ENCODE assay signal across 8 mouse cellular contexts in the genomic region with DNA sequence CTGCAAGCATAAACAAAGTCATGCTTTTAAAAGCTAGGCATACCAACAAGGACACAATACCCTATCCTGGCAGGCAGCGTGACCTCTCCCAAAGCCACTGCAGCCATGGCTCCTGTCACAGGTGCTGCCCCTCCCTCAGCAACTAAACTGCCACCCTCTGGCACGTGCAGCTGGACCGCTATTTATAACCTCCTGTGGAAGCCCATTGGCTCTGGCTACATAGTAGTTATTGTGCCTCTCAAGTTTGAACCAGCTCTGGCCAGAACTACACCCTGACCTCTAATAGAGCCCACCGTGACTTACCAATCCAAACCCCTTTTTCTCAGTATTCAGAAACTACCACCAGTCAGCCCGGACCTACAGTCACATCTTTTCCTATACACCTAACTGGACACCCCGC. TPM values are rescaled to one million over a fixed set of nuclear protein-coding genes. Genes with fewer than 3 reads are reported as not detected.
DNase-seq lines count a peak whose midpoint lies in the region; ATAC-seq and TF ChIP-seq lines count a peak whose summit lies in the region.

No protein-coding gene starts in this region.

- peaks cover 5 to 15% of the 10 kb centered on the region in 2 experiments for H3K36me3 ChIP-seq in CH12.LX (replicated peaks in 1 of 2; ENCODE audit: control insufficient read depth in 1 of 2, insufficient read depth in 1 of 2, low read length in 1 of 2)
- H3K36me3 ChIP-seq in lung, postnatal 0 days (ENCODE audit: insufficient read depth, low read length) = no peaks in the 10 kb centered on the region
- H3K36me3 ChIP-seq in stomach, embryonic 15.5 days = no peaks in the 10 kb centered on the region

- H3K9me3 ChIP-seq in CH12.LX (replicated peaks; ENCODE audit: low read length) = peaks cover 3% of the 10 kb centered on the region
- no peaks in the 10 kb centered on the region for H3K9me3 ChIP-seq in lung, postnatal 0 days (ENCODE audit: low read length)
- H3K9me3 ChIP-seq in stomach, embryonic 15.5 days = no peaks in the 10 kb centered on the region

- H3K9ac ChIP-seq in CH12.LX (ENCODE audit: insufficient read depth, low read depth) = peak overlapping the region; percentile 59; the same call in 1 of the 2 replicates
- 0 out of 2 replicates have a peak overlapping the region, but pooled peaks have one; percentile 77 for H3K9ac ChIP-seq in lung, postnatal 0 days (replicated peaks; ENCODE audit: low read depth)
- H3K9ac ChIP-seq in stomach, embryonic 15.5 days = no peak overlapping the region

- no peak for TF ChIP-seq EP300 in CH12.LX (IDR thresholded peaks at IDR 0.05; ENCODE audit: low read length)
- no peak for TF ChIP-seq EP300 in lung, postnatal 0 days (IDR thresholded peaks at IDR 0.05)

- no peak for TF ChIP-seq RAD21 in CH12.LX (IDR thresholded peaks at IDR 0.05; ENCODE audit: low read depth, low read length)

- H3K79me2 ChIP-seq in CH12.LX (replicated peaks; ENCODE audit: control insufficient read depth, extremely low read depth, insufficient read depth, poor library complexity, severe bottlenecking) = 0 out of 2 replicates have a peak, but pooled peaks cover 2% of the 10 kb centered on the region

- H3K4me1 ChIP-seq in CH12.LX (ENCODE audit: control insufficient read depth in 1 of 2, insufficient read depth in 2 of 2) = peaks cover 3 to 25% of the 10 kb centered on the region in 2 experiments
- no peaks in the 10 kb centered on the region for H3K4me1 ChIP-seq in lung, postnatal 0 days (ENCODE audit: insufficient read depth, low read depth, low read length)
- peaks cover 9% of the 10 kb centered on the region; the same call in 1 of the 2 replicates for H3K4me1 ChIP-seq in stomach, embryonic 15.5 days

- no peak for ATAC-seq in lung, postnatal 0 days
- ATAC-seq in stomach, embryonic 15.5 days (ENCODE audit: insufficient read depth, low FRiP score, low read depth) = peak; percentile 16; the same call in 1 of the 2 replicates

- in situ Hi-C loops in CH12.LX (cut with MboI; ENCODE audit: low pct_ligation_motif_present, low pct_unique_long_range_greater_than_20kb, low sequenced_read_pairs) = no loop called here

- H3K4me3 ChIP-seq in CH12.LX (replicated peaks in 1 of 3; ENCODE audit: low read depth in 2 of 3, low read length in 2 of 3, poor library complexity in 1 of 3) = peak overlapping the region; percentile 76 to 82 (median 77)
- peak overlapping the region; percentile 78 for H3K4me3 ChIP-seq in lung, postnatal 0 days (ENCODE audit: low read depth, low read length)
- peak overlapping the region; percentile 88 for H3K4me3 ChIP-seq in stomach, embryonic 15.5 days (replicated peaks)

- dilution Hi-C loops in CH12.LX (cut with MboI; ENCODE audit: extremely low pct_ligation_motif_present, extremely low pct_unique_long_range_greater_than_20kb, low sequenced_read_pairs) = no loop called here

- peak; percentile 1 for DNase-seq in CH12.LX (ENCODE audit: extremely low read depth)
- DNase-seq in brain, adult 2 months (ENCODE audit: low read depth, low spot score) = peak; percentile 3
- peak; percentile 98 for DNase-seq in heart, adult 11 months
- DNase-seq in kidney, adult 11 months = peak; percentile 89
- peak; percentile 21 for DNase-seq in lung, postnatal 0 days (ENCODE audit: low spot score)
- no peak for DNase-seq in ovary, postnatal 10 days (ENCODE audit: low spot score)
- no peak for DNase-seq in layer of hippocampus, adult 9-11 months

- no peak for TF ChIP-seq CTCF in CH12.LX (conservative IDR thresholded peaks at IDR 0.05 in 1 of 2, IDR thresholded peaks at IDR 0.05 in 1 of 2; ENCODE audit: low read depth in 2 of 2, low read length in 2 of 2)
- TF ChIP-seq CTCF in lung, postnatal 0 days (IDR thresholded peaks at IDR 0.05) = no peak

- no peak overlapping the region for H3K27ac ChIP-seq in CH12.LX (ENCODE audit: insufficient read depth, low read depth)
- H3K27ac ChIP-seq in lung, postnatal 0 days (ENCODE audit: low read length) = no peak overlapping the region
- H3K27ac ChIP-seq in stomach, embryonic 15.5 days = no peak overlapping the region

- no peaks in the 10 kb centered on the region for H3K27me3 ChIP-seq in CH12.LX (replicated peaks)
- no peaks in the 10 kb centered on the region for H3K27me3 ChIP-seq in lung, postnatal 0 days (replicated peaks; ENCODE audit: insufficient read depth, low read length)
- no peaks in the 10 kb centered on the region for H3K27me3 ChIP-seq in stomach, embryonic 15.5 days (replicated peaks)

- TF ChIP-seq POLR2A in CH12.LX (IDR thresholded peaks at IDR 0.05; ENCODE audit: low read depth, low read length) = no peak

- WGBS in lung, postnatal 0 days = 5% methylated on average over 6 of the region's 6 CpGs
- WGBS in stomach, embryonic 15.5 days = 3% methylated on average over 6 of the region's 6 CpGs

- H3K4me2 ChIP-seq in CH12.LX (ENCODE audit: insufficient read depth, low read depth, poor library complexity, severe bottlenecking) = peak overlapping the region; percentile 82
- H3K4me2 ChIP-seq in lung, postnatal 0 days (replicated peaks; ENCODE audit: low read depth, low read length) = peak overlapping the region; percentile 86
- peak overlapping the region; percentile 76 for H3K4me2 ChIP-seq in stomach, embryonic 15.5 days

TF ChIP-seq in CH12.LX, 34 proteins besides CTCF, POLR2A, EP300 and RAD21:
- TF ChIP-seq MEF2A (IDR thresholded peaks at IDR 0.05; ENCODE audit: borderline replicate concordance, low read depth, low read length) = peak; percentile 40; the same call in 1 of the 2 replicates
- TF ChIP-seq BHLHE40 (IDR thresholded peaks at IDR 0.05; ENCODE audit: low read depth, low read length) = peak; percentile 84
- no peak for TF ChIP-seq ZMIZ1 (IDR thresholded peaks at IDR 0.05; ENCODE audit: low read depth, low read length)

RNA-seq across cellular contexts. Expression of a gene that starts 20.4 kb away (rescaled TPM):
- 25.7 and 29.2 TPM in 2 replicates for total RNA-seq in CH12.LX (2012; rRNA removed)
- 53.2 and 55.7 TPM in 2 replicates for total RNA-seq in CH12.LX (2014; rRNA removed)
- polyA plus RNA-seq in CH12.LX (2012; ENCODE audit: insufficient read length, low read depth) = 37.5 and 44.7 TPM in 2 replicates
- 63.1 and 63.4 TPM in 2 replicates for polyA plus RNA-seq in lung, postnatal 0 days (2015; fragmentation: Nextera tagmentation; extraction: Ambion mirVana)
- 70.5 and 76.3 TPM in 2 replicates for polyA plus RNA-seq in stomach, embryonic 15.5 days (2015; fragmentation: Nextera tagmentation; extraction: Ambion mirVana)

RNA-seq across cellular contexts. Expression of a gene that starts 54.5 kb away (rescaled TPM):
- total RNA-seq in CH12.LX (2012; rRNA removed) = 24.8 and 26.0 TPM in 2 replicates
- total RNA-seq in CH12.LX (2014; rRNA removed) = 35.9 and 41.1 TPM in 2 replicates
- 35.1 and 39.1 TPM in 2 replicates for polyA plus RNA-seq in CH12.LX (2012; ENCODE audit: insufficient read length, low read depth)
- polyA plus RNA-seq in lung, postnatal 0 days (2015; fragmentation: Nextera tagmentation; extraction: Ambion mirVana) = 42.5 and 45.5 TPM in 2 replicates
- polyA plus RNA-seq in stomach, embryonic 15.5 days (2015; fragmentation: Nextera tagmentation; extraction: Ambion mirVana) = 52.8 and 55.4 TPM in 2 replicates

Comparison
In these comparisons a context has a peak if more than half of its experiments do, and no peak if none do; other contexts are left out.
1. DNase-seq: peak in CH12.LX (single experiment), brain, adult 2 months (single experiment), heart, adult 11 months (single experiment), kidney, adult 11 months (single experiment) and lung, postnatal 0 days (single experiment); none in ovary, postnatal 10 days (single experiment) and layer of hippocampus, adult 9-11 months (single experiment).
2. Peak in every context shown above with its lines, with median percentiles within 50 percentile points of each other: H3K4me2 ChIP-seq and H3K4me3 ChIP-seq.